Mouse (Mus musculus): ENCODE results near the gene Susd1. TPM values are rescaled to one million over a fixed set of nuclear protein-coding genes. Genes with fewer than 3 reads are reported as not detected.

Susd1 gene
- polyA plus RNA-seq, 1 experiment: 4.0 TPM

GRCm38 (mm10) chr4:59364229-59365173 is 73.9 kb downstream of the Susd1 start:
- no peak for DNase-seq
- no peak overlapping the region for H3K4me3 ChIP-seq (replicated peaks; ENCODE audit: insufficient read depth, low read depth, low read length)
- TF ChIP-seq CTCF (IDR thresholded peaks at IDR 0.05; ENCODE audit: borderline replicate concordance, insufficient read depth, low read depth, low read length) (no peak), POLR2A (IDR thresholded peaks at IDR 0.05; ENCODE audit: borderline replicate concordance, insufficient read depth, low read length) (no peak)
- H3K27me3 ChIP-seq (ENCODE audit: control insufficient read depth, insufficient read depth, low read length): no peaks in the 10 kb centered on the region
- no peaks in the 10 kb centered on the region for H3K4me1 ChIP-seq (ENCODE audit: control insufficient read depth, insufficient read depth, low read length)
- no peak overlapping the region for H3K27ac ChIP-seq (ENCODE audit: insufficient read depth, low read length)
- WGBS: 63% methylated on average over 10 of the region's 10 CpGs

GRCm38 (mm10) chr4:59363041-59363440 is 75.4 kb downstream of the Susd1 start:
- WGBS: 88% methylated on average over 9 of the region's 9 CpGs
- no peak for DNase-seq
- no peak for TF ChIP-seq POLR2A (IDR thresholded peaks at IDR 0.05; ENCODE audit: borderline replicate concordance, insufficient read depth, low read length)
- TF ChIP-seq CTCF (IDR thresholded peaks at IDR 0.05; ENCODE audit: borderline replicate concordance, insufficient read depth, low read depth, low read length): no peak

GRCm38 (mm10) chr4:59360704-59361103 is 77.7 kb downstream of the Susd1 start:
- peak; percentile 57 to 76 for DNase-seq
- H3K4me3 ChIP-seq (replicated peaks; ENCODE audit: insufficient read depth, low read depth, low read length): no peak overlapping the region
- no peaks in the 10 kb centered on the region for H3K4me1 ChIP-seq (ENCODE audit: control insufficient read depth, insufficient read depth, low read length)
- 2% methylated on average over 15 of the region's 15 CpGs for WGBS
- H3K27me3 ChIP-seq (ENCODE audit: control insufficient read depth, insufficient read depth, low read length): no peaks in the 10 kb centered on the region
- peak; percentile 87 for TF ChIP-seq CTCF (IDR thresholded peaks at IDR 0.05; ENCODE audit: borderline replicate concordance, insufficient read depth, low read depth, low read length)
- TF ChIP-seq POLR2A (IDR thresholded peaks at IDR 0.05; ENCODE audit: borderline replicate concordance, insufficient read depth, low read length): no peak
- no peak overlapping the region for H3K27ac ChIP-seq (ENCODE audit: insufficient read depth, low read length)

More at GRCm38 (mm10) chr4:59363041-59363440, 75.4 kb downstream of the Susd1 start:
- H3K27ac ChIP-seq (ENCODE audit: insufficient read depth, low read length): no peak overlapping the region
- H3K27me3 ChIP-seq (ENCODE audit: control insufficient read depth, insufficient read depth, low read length): no peaks in the 10 kb centered on the region
- H3K4me3 ChIP-seq (replicated peaks; ENCODE audit: insufficient read depth, low read depth, low read length): no peak overlapping the region
- no peaks in the 10 kb centered on the region for H3K4me1 ChIP-seq (ENCODE audit: control insufficient read depth, insufficient read depth, low read length)

- no peak for DNase-seq
- H3K27me3 ChIP-seq (ENCODE audit: control insufficient read depth, insufficient read depth, low read length): no peaks in the 10 kb centered on the region
- no peak for TF ChIP-seq POLR2A (IDR thresholded peaks at IDR 0.05; ENCODE audit: borderline replicate concordance, insufficient read depth, low read length)
- no peak for TF ChIP-seq CTCF (IDR thresholded peaks at IDR 0.05; ENCODE audit: borderline replicate concordance, insufficient read depth, low read depth, low read length)
- 79% methylated on average over 8 of the region's 8 CpGs for WGBS
- H3K4me1 ChIP-seq (ENCODE audit: control insufficient read depth, insufficient read depth, low read length): no peaks in the 10 kb centered on the region
- H3K27ac ChIP-seq (ENCODE audit: insufficient read depth, low read length): no peak overlapping the region
- no peak overlapping the region for H3K4me3 ChIP-seq (replicated peaks; ENCODE audit: insufficient read depth, low read depth, low read length)
Measured at GRCm38 (mm10) chr4:59359921-59360320, 78.5 kb downstream of the Susd1 start.

- Histone ChIP-seq H3K4me3 (replicated peaks; ENCODE audit: insufficient read depth, low read depth, low read length) (no peak overlapping the region), H3K4me1 (ENCODE audit: control insufficient read depth, insufficient read depth, low read length) (no peaks in the 10 kb centered on the region), H3K27ac (ENCODE audit: insufficient read depth, low read length) (no peak overlapping the region), H3K27me3 (ENCODE audit: control insufficient read depth, insufficient read depth, low read length) (no peaks in the 10 kb centered on the region)
- DNase-seq: no peak
- TF ChIP-seq POLR2A (IDR thresholded peaks at IDR 0.05; ENCODE audit: borderline replicate concordance, insufficient read depth, low read length) (no peak), CTCF (IDR thresholded peaks at IDR 0.05; ENCODE audit: borderline replicate concordance, insufficient read depth, low read depth, low read length) (no peak)
- WGBS: 77% methylated on average over 10 of the region's 10 CpGs
Measured at GRCm38 (mm10) chr4:59358960-59359359, 79.5 kb downstream of the Susd1 start.

- TF ChIP-seq POLR2A (IDR thresholded peaks at IDR 0.05; ENCODE audit: borderline replicate concordance, insufficient read depth, low read length): no peak
- TF ChIP-seq CTCF (IDR thresholded peaks at IDR 0.05; ENCODE audit: borderline replicate concordance, insufficient read depth, low read depth, low read length): no peak
- Histone ChIP-seq H3K4me1 (ENCODE audit: control insufficient read depth, insufficient read depth, low read length) (no peaks in the 10 kb centered on the region), H3K27me3 (ENCODE audit: control insufficient read depth, insufficient read depth, low read length) (no peaks in the 10 kb centered on the region), H3K4me3 (replicated peaks; ENCODE audit: insufficient read depth, low read depth, low read length) (no peak overlapping the region), H3K27ac (ENCODE audit: insufficient read depth, low read length) (no peak overlapping the region)
- DNase-seq: no peak
- 46% methylated on average over 1 of the region's 1 CpGs for WGBS
Measured at GRCm38 (mm10) chr4:59355421-59355820, 83.0 kb downstream of the Susd1 start.

GRCm38 (mm10) chr4:59354666-59355065 is 83.8 kb downstream of the Susd1 start:
- Histone ChIP-seq H3K27ac (ENCODE audit: insufficient read depth, low read length) (no peak overlapping the region), H3K4me1 (ENCODE audit: control insufficient read depth, insufficient read depth, low read length) (no peaks in the 10 kb centered on the region), H3K4me3 (replicated peaks; ENCODE audit: insufficient read depth, low read depth, low read length) (no peak overlapping the region), H3K27me3 (ENCODE audit: control insufficient read depth, insufficient read depth, low read length) (no peaks in the 10 kb centered on the region)
- WGBS: 77% methylated on average over 3 of the region's 3 CpGs
- DNase-seq: no peak
- TF ChIP-seq POLR2A (IDR thresholded peaks at IDR 0.05; ENCODE audit: borderline replicate concordance, insufficient read depth, low read length) (no peak), CTCF (IDR thresholded peaks at IDR 0.05; ENCODE audit: borderline replicate concordance, insufficient read depth, low read depth, low read length) (no peak)

GRCm38 (mm10) chr4:59351938-59352337 is 86.5 kb downstream of the Susd1 start:
- H3K4me1 ChIP-seq (ENCODE audit: control insufficient read depth, insufficient read depth, low read length): no peaks in the 10 kb centered on the region
- no peak for TF ChIP-seq CTCF (IDR thresholded peaks at IDR 0.05; ENCODE audit: borderline replicate concordance, insufficient read depth, low read depth, low read length)
- TF ChIP-seq POLR2A (IDR thresholded peaks at IDR 0.05; ENCODE audit: borderline replicate concordance, insufficient read depth, low read length): no peak
- H3K27me3 ChIP-seq (ENCODE audit: control insufficient read depth, insufficient read depth, low read length): no peaks in the 10 kb centered on the region
- DNase-seq: no peak
- 82% methylated on average over 7 of the region's 7 CpGs for WGBS
- H3K4me3 ChIP-seq (replicated peaks; ENCODE audit: insufficient read depth, low read depth, low read length): no peak overlapping the region
- no peak overlapping the region for H3K27ac ChIP-seq (ENCODE audit: insufficient read depth, low read length)

Data from cerebellum, adult 2 months (tissue).